Mouse (Mus musculus): ENCODE measurements around the gene Gdpd4. TPM values are rescaled to one million over a fixed set of nuclear protein-coding genes. Genes with fewer than 3 reads are reported as not detected.
A peak's percentile ranks its signal among the peaks of the same experiment; 100 is the strongest.

Gdpd4 gene
- polyA plus RNA-seq, 1 experiment from 2014 or later = not detected

DNA sequence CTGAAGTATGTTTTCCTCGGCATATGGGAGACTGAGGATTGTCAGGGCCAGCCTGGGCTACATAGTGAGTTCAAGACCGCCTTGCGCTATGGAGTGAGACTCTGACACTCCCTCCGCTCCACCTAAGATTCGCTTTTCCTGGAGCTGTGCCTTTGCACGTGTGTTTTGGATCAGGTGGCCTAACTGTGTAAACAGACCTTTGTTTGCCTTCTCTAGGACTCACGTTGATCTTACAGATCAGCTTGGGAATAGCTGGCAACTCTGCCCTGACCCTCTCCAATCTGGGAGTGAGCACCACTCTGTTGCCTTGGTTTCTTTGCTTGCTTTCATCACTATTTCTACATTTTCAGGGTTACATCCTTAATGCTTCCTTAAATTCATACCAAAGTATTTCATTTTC is 82.9 kb downstream of the Gdpd4 start:
- no peak overlapping the region for H3K9ac ChIP-seq
- no peaks in the 10 kb centered on the region for H3K9me3 ChIP-seq (replicated peaks)
- WGBS = 77% methylated on average over 7 of the region's 7 CpGs
- H3K27ac ChIP-seq = no peak overlapping the region
- ATAC-seq (replicated peaks; ENCODE audit: low FRiP score) = no peak
- H3K36me3 ChIP-seq = no peaks in the 10 kb centered on the region
- H3K4me3 ChIP-seq (replicated peaks) = no peak overlapping the region
- no peaks in the 10 kb centered on the region for H3K4me1 ChIP-seq
- no peaks in the 10 kb centered on the region for H3K27me3 ChIP-seq
- H3K4me2 ChIP-seq = no peak overlapping the region

DNA sequence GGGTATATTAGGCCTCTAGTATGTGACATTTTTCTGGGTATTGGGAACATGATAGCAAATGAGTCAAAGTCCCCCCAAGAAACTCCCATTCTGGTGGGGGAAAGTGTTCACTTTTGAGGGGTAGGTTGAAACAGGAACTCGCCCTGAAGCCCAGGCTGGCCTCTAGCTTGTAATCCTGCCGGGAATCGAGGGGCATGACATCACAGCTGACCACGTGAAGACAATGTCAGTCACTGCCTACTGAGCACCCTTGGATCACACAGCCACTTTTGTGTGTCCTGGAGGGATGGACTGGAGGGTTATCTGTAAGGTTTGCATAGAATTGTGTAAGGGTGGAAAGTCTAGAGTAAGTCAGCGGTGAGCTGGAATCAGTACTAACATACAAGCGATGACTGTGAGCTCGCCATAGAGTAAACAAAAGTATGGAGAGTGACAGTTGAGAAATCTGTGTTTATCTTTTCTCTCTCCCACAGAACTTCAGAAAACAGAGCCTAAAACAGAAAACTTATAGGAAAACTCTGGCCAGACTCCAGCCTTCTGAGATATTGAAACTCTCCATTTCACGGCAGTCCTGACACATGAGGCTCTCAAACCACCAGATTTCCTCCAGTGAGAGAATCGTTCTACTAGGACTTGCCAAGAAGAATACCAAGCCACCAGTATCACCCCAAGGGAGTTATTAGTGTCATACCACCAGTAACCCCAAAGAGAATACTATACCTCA is 128.5 kb downstream of the Gdpd4 start:
- 80% methylated on average over 9 of the region's 9 CpGs for WGBS
- ATAC-seq (replicated peaks; ENCODE audit: low FRiP score) = no peak
- Histone ChIP-seq H3K36me3 (no peaks in the 10 kb centered on the region), H3K27me3 (no peaks in the 10 kb centered on the region), H3K27ac (no peak overlapping the region), H3K4me3 (replicated peaks) (no peak overlapping the region), H3K4me2 (no peak overlapping the region), H3K9ac (no peak overlapping the region), H3K9me3 (replicated peaks) (no peaks in the 10 kb centered on the region), H3K4me1 (no peaks in the 10 kb centered on the region)

DNA sequence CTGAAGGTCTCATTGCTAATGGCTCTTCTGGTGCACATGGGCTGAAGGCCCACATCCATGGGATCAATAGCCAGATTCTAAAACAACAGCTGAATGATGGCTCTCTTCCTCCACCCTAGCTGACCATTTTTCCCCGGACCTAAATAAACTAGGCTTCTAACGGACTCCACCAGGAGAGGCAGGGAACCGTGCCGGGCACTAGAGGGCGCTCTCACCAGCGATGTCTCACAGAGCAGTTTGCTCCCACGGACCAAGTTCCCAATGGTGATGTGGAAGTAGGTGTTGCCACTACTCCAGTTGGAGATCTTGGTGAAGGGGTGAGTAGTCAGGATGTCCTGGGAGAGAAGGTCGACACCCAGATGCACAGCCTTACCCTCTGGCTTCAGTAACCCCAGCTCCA is 132.2 kb downstream of the Gdpd4 start:
- WGBS = 16% methylated on average over 8 of the region's 8 CpGs
- no peak overlapping the region for H3K27ac ChIP-seq
- H3K36me3 ChIP-seq = no peaks in the 10 kb centered on the region
- no peaks in the 10 kb centered on the region for H3K4me1 ChIP-seq
- ATAC-seq (replicated peaks; ENCODE audit: low FRiP score) = no peak
- H3K9ac ChIP-seq = no peak overlapping the region
- H3K27me3 ChIP-seq = no peaks in the 10 kb centered on the region
- no peak overlapping the region for H3K4me2 ChIP-seq
- no peak overlapping the region for H3K4me3 ChIP-seq (replicated peaks)
- no peaks in the 10 kb centered on the region for H3K9me3 ChIP-seq (replicated peaks)

DNA sequence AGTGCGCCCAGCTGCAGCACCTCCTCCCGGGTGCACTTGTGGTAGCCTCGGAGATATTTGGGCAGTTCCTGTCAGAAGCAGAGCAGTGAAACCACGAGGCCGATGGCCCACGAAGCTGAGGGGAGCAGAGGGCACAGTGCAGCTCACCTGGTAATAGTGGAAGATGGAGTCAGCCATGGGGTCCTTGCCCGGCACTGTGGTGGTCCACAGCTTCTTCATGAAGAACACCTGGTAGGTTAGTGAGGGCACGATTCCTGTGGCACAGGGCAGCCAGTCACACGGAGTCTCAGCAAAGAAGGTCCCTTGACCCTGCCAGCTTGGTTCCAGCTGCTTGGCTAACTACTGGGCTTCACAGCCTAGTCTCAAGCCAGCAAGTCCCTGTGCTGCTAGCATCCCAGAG is 134.7 kb downstream of the Gdpd4 start:
- 84% methylated on average over 9 of the region's 9 CpGs for WGBS
- Histone ChIP-seq H3K9me3 (replicated peaks) (no peaks in the 10 kb centered on the region), H3K9ac (no peak overlapping the region), H3K36me3 (no peaks in the 10 kb centered on the region), H3K4me3 (replicated peaks) (no peak overlapping the region), H3K4me1 (no peaks in the 10 kb centered on the region), H3K27ac (no peak overlapping the region), H3K27me3 (no peaks in the 10 kb centered on the region), H3K4me2 (no peak overlapping the region)
- ATAC-seq (replicated peaks; ENCODE audit: low FRiP score) = no peak

DNA sequence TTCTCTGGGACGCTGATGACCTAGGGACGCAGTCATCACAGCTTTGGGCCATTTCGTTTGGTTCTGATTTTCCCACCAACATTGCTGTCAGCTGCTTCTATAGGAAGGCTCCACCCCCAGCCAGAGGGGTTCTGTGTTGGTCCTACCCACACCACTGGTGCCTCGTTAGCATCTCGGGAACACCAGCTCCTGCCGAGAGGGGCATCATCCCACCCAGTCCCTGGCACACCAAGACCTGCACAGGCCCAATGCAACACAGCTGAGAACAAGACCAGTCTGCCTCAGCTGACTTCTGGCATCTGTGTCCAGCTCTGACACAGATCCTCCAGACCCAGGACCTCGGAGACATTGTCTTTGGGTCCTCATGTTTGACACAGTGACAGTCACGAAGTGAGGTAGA is 135.2 kb downstream of the Gdpd4 start:
- Histone ChIP-seq H3K4me3 (replicated peaks) (no peak overlapping the region), H3K27ac (no peak overlapping the region), H3K27me3 (no peaks in the 10 kb centered on the region), H3K4me2 (no peak overlapping the region), H3K36me3 (no peaks in the 10 kb centered on the region), H3K4me1 (no peaks in the 10 kb centered on the region), H3K9me3 (replicated peaks) (no peaks in the 10 kb centered on the region), H3K9ac (no peak overlapping the region)
- WGBS = 88% methylated on average over 8 of the region's 8 CpGs
- no peak for ATAC-seq (replicated peaks; ENCODE audit: low FRiP score)

DNA sequence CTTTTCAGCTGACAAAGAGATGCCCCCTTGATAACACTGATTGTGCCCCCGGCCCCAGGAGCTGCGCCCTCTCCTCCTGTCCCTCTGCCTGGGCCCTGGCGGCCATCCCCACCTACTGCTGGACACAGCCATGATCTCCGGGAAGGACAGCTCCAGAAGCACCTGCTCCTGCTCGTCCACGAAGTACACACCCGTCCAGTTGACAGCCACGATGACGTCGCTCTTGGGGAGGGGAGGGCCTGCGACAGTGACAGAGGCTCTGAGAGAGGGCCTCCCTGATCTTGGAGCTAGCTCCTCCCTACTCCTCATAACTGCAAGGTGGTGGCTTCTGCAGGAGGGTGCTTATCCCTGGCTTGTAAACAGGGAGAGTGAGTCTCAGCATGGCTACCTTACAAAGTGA is 146.5 kb downstream of the Gdpd4 start:
- WGBS = 82% methylated on average over 11 of the region's 11 CpGs
- Histone ChIP-seq H3K4me1 (no peaks in the 10 kb centered on the region), H3K36me3 (0 out of 2 replicates have a peak, but pooled peaks cover 7% of the 10 kb centered on the region), H3K9ac (no peak overlapping the region), H3K4me3 (replicated peaks) (no peak overlapping the region), H3K4me2 (no peak overlapping the region), H3K9me3 (replicated peaks) (no peaks in the 10 kb centered on the region), H3K27ac (no peak overlapping the region), H3K27me3 (no peaks in the 10 kb centered on the region)
- peak; percentile 30; the same call in 1 of the 2 replicates for ATAC-seq (replicated peaks; ENCODE audit: low FRiP score)

DNA sequence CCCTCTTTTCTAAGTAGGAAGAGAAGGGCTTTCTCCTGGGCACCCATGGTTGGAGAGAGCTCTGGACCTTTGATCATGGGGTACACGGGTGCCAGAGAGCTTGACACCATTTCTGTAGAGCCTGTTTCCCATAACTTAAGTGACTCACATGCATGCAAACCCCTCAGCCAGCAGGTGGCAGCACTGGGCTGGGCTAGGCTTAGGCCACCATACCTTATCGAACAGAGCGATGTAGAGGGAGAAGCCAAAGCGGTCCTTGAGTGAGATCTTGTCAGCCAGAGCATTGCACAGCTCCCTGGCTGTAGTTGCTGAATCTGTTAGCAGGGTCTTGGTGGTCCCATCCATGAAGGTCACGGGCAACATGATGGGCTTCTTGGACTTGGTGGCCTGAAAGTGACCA is 151.9 kb downstream of the Gdpd4 start:
- Histone ChIP-seq H3K27me3 (no peaks in the 10 kb centered on the region), H3K36me3 (0 out of 2 replicates have a peak, but pooled peaks cover 10% of the 10 kb centered on the region), H3K4me1 (no peaks in the 10 kb centered on the region), H3K4me2 (no peak overlapping the region), H3K9ac (no peak overlapping the region), H3K27ac (no peak overlapping the region), H3K9me3 (replicated peaks) (no peaks in the 10 kb centered on the region), H3K4me3 (replicated peaks) (no peak overlapping the region)
- ATAC-seq (replicated peaks; ENCODE audit: low FRiP score) = 0 out of 2 replicates have a peak, but pooled peaks have one; percentile 16
- WGBS = 34% methylated on average over 5 of the region's 5 CpGs

DNA sequence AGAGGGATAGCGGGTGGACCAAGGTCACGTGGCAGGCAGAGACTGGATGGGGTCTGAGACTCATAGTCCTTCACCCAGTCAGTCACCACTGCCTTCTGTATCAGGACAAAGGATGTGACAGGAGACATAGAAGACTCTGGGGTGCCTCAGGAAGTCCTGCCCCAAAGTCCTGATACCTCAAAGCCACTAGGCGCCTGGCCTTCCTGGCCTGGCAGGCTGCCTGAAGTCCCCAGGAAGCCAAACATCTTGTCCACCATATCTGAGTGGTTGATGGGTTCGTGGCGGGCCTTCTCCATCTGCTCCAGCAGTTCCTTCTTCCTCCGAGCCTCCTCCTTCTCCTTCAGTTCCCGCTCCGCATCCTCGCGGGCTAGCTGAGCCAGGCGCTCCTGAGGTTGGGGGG is 157.7 kb downstream of the Gdpd4 start:
- no peak overlapping the region for H3K4me2 ChIP-seq
- no peaks in the 10 kb centered on the region for H3K27me3 ChIP-seq
- no peak overlapping the region for H3K4me3 ChIP-seq (replicated peaks)
- no peaks in the 10 kb centered on the region for H3K9me3 ChIP-seq (replicated peaks)
- peaks cover 11% of the 10 kb centered on the region; the same call in 1 of the 2 replicates for H3K36me3 ChIP-seq
- ATAC-seq (replicated peaks; ENCODE audit: low FRiP score) = no peak
- 88% methylated on average over 11 of the region's 11 CpGs for WGBS
- no peak overlapping the region for H3K27ac ChIP-seq
- peaks cover 5% of the 10 kb centered on the region for H3K4me1 ChIP-seq
- H3K9ac ChIP-seq = no peak overlapping the region

DNA sequence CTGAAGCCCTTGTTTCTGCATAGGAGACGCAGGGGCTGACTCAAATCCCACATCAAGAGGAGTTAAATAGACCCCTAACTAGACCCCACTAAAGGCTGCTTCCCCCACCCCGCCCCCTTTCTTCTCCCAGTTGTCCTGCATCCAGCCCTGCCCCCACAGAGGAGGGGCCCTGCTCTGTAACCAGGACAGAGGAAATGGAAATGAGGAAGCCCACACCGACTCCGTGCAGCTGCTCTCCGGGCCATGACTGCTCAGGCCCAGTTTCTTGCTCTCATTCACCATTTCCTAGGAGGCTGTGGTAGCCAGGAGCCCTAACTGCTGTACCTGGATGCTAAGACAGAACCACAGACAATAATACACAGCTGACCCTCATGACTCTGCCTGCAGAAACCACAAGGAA is 162.6 kb downstream of the Gdpd4 start:
- no peak for ATAC-seq (replicated peaks; ENCODE audit: low FRiP score)
- no peaks in the 10 kb centered on the region for H3K27me3 ChIP-seq
- WGBS = 14% methylated on average over 5 of the region's 5 CpGs
- no peak overlapping the region for H3K4me2 ChIP-seq
- no peaks in the 10 kb centered on the region for H3K9me3 ChIP-seq (replicated peaks)
- H3K27ac ChIP-seq = no peak overlapping the region
- no peak overlapping the region for H3K4me3 ChIP-seq (replicated peaks)
- H3K36me3 ChIP-seq = peaks cover 2% of the 10 kb centered on the region; the same call in 1 of the 2 replicates
- no peak overlapping the region for H3K9ac ChIP-seq
- H3K4me1 ChIP-seq = peaks cover 24% of the 10 kb centered on the region

DNA sequence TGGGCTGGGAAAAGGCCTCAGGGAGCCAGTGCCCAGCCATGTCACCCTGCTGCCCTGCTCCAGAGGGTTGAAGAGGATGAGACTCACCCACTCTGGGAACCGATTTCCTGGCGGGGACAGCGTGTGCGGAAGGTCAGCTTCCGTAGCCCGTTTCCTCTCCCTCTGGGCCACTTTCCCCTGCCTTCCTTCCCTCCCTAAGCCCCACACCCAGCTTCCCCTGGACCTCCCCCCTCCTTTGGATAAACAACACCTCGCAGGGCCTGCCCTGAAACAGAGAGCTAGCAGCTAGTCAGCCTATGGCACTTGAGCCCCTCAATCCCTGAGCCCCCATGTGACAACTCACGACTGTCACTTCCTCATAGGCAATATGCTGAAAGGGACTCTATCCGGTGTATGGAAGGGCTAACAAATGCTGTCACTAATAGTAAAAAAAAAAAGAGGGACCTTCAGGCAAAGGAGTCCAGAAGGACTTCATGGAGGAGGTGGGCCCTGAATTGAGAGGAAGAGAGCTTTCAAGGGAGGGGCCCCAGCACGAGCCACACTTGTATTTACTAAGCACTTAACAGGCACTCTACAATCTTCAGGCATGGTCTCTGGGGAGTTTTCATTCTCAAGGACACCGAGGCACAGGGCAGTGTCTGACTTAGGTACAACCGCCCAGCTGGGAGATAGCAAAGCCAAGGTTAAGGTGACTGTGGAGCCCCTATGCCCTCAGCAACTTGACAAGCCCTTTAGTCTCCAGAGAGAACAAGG is 165.0 kb downstream of the Gdpd4 start:
- Histone ChIP-seq H3K9me3 (replicated peaks) (no peaks in the 10 kb centered on the region), H3K4me3 (replicated peaks) (no peak overlapping the region), H3K4me2 (peak overlapping the region; percentile 25), H3K27ac (peak overlapping the region; percentile 48; the same call in 1 of the 2 replicates), H3K4me1 (peaks cover 24% of the 10 kb centered on the region), H3K27me3 (no peaks in the 10 kb centered on the region), H3K36me3 (no peaks in the 10 kb centered on the region; the same call in 1 of the 2 replicates), H3K9ac (no peak overlapping the region)
- 0 out of 2 replicates have a peak, but pooled peaks have one; percentile 16 for ATAC-seq (replicated peaks; ENCODE audit: low FRiP score)
- 38% methylated on average over 12 of the region's 12 CpGs for WGBS

DNA sequence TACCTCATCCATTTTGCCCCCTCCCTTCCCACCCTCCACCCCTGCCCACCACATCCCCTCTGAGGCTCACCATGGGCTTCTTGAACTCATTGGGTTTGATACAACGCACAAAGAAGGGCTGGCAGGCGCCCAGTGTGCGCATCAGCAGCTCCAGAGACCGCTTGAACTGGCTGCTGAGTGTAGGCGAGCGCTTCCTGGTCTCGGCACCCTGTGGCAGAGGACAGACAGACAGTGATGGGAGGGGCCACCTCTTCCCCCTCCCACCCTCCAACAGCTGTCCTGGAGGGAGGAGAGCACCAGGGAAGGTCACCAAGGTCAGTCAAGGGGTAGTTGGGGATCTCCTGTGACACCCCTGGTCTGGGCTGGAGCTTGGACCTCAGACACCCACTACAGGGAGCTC is 165.6 kb downstream of the Gdpd4 start:
- peak overlapping the region; percentile 25 for H3K4me2 ChIP-seq
- H3K4me3 ChIP-seq (replicated peaks) = no peak overlapping the region
- H3K9me3 ChIP-seq (replicated peaks) = no peaks in the 10 kb centered on the region
- H3K9ac ChIP-seq = no peak overlapping the region
- H3K4me1 ChIP-seq = peaks cover 24% of the 10 kb centered on the region
- ATAC-seq (replicated peaks; ENCODE audit: low FRiP score) = no peak
- WGBS = 78% methylated on average over 7 of the region's 7 CpGs
- H3K27me3 ChIP-seq = no peaks in the 10 kb centered on the region
- H3K27ac ChIP-seq = peak overlapping the region; percentile 48; the same call in 1 of the 2 replicates
- no peaks in the 10 kb centered on the region for H3K36me3 ChIP-seq

DNA sequence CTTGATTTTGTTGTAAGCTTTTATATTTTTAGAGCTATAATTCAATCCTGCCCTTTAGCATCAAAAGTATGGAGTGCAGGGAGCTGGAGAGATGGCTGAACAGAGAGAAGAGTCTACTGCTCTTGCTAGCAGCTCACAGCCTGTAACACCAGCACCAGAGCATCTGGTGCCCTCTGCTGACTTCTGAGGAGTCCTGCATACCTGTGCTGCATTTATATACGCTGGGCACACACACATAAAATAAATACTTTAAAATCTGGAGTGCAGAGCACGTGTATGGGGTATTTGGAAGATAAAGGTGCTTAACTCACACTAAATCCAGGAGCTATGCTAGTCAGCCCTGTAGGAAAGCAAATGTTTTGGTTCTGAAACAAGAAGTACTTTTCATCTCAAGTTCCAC is 166.6 kb downstream of the Gdpd4 start:
- peaks cover 24% of the 10 kb centered on the region for H3K4me1 ChIP-seq
- H3K36me3 ChIP-seq = no peaks in the 10 kb centered on the region
- no peaks in the 10 kb centered on the region for H3K9me3 ChIP-seq (replicated peaks)
- H3K4me2 ChIP-seq = no peak overlapping the region
- H3K4me3 ChIP-seq (replicated peaks) = no peak overlapping the region
- WGBS = 45% methylated on average over 2 of the region's 2 CpGs
- ATAC-seq (replicated peaks; ENCODE audit: low FRiP score) = no peak
- no peak overlapping the region for H3K9ac ChIP-seq
- H3K27ac ChIP-seq = no peak overlapping the region
- no peaks in the 10 kb centered on the region for H3K27me3 ChIP-seq

Measured in kidney, embryonic 15.5 days (tissue).